Mouse (Mus musculus) thymus, postnatal 14 days (tissue): ENCODE results near the gene Ippk.

Experiments
- DNase-seq: peaks from one replicate; pipeline ENCODE4 v3.0.0; 2021

Ippk gene

DNA sequence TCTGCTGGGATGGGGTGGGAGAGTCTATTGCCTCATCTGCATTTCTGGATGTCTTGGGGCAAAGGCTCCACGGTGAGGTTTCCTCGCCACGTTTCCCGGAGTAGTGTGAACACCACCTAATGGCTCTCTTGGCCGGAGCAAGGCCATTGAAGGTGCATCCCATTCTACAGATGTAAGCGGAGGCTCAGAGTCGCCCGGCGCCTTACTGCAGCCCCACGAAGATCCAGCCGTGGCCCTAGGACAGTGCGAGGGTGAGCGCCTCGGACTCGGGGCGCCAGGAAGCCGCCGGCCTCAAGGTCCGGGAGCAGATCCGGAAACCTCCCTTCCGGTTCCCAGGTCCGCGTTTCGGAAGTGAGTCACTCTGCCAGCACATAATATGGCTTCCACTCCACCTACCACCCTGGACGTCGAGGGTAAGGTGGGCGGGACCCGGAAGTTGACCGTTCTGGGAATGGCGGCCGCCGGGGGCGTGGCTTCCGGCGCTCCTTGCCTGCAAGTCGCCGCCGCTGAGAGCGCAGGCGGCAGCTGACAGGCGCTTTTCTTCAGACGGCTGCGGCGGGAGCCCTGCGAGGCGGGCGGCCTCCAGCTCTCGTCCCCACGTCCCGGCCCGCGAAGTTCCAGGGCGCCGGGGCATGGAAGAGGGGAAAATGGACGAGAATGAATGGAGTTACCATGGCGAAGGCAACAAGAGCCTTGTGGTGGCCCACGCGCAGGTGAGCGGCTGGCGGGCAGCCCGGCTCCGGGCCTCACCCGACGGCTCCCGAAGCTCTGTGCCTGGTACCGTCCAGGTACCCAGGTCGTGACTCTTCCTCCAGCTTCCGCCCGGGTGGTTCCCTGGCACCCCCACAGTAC is at the start of gene Ippk:
Gene Ippk, plus strand, starts transcription at position 496 of the 852 bp plus-strand sequence.
- DNase-seq, result peak; percentile 99

DNA sequence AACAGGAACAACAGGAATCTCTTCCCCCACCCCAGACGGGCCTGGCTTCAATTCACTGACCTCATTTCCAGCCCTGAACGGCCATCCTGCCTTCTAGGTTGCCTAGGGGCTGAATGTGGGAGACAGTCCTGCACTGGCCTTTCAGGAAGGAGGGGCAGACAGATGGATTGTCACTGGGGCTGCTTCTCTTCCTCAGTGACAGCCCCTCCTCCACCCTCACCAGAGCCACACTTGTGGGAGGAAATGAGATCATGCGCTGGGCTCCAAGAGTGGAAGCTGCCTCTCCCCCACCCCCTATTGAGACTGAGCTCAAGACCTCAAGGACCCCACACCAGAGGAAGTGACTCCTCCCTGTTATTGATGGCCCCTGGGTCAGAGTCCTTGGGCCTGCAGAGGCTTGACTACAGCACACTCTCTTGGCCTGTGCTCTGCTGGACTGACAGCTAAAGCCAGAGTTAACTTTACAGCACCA is 49.6 kb upstream of the Ippk start:
- DNase-seq, result peak; percentile 78

DNA sequence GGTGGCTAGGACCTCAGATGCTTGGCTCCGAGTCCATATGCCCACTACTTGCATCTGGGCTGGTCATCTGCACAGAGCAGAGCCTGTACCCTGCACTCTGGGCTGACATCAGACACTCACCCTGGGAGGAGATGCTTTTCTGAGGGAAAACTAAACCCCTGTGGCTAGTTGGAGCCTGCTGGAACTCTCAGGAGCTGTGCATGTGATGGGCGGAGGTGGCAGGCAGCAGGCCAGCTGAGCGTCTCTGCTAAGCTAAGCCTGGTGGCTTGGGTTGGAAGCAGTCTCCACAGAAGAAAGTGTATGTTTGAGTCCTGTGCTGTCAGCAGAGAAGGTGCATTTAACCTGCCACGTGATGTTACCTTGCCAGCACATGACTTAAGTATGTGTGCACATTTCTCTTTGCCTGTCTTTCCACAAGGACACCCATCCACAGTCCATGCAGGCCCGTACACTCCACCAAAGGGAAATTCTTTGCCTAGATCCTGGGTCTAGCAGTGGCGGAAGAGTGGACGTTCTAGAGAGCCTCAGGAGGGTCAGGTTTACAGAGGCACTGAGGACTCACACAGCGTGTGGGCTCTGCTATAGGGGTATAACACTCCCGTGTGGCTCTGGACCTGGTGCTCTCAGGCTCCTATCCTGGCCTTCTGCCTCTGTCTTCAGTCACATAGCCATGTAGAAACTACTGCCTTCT is 48.5 kb upstream of the Ippk start:
- no peak for DNase-seq

DNA sequence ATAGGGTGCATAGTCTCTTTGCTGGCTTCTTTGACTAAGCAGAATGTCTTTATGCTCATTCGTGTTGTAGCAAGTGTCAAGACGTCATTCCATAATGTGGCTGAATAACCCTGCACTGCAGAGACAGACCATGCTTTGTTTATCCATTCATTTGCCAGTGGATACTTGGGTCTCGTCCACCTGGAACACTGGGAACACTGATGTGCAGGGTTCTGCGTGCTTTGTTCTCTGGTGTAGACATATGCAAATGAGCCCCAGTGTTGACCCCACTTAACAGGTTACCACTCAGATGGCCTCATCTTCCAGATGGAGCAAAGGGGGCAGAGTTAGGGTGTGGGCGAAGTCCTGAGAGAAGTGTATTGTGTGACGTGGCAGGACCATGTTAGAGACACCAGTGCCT is 46.7 kb upstream of the Ippk start:
- DNase-seq, result no peak

DNA sequence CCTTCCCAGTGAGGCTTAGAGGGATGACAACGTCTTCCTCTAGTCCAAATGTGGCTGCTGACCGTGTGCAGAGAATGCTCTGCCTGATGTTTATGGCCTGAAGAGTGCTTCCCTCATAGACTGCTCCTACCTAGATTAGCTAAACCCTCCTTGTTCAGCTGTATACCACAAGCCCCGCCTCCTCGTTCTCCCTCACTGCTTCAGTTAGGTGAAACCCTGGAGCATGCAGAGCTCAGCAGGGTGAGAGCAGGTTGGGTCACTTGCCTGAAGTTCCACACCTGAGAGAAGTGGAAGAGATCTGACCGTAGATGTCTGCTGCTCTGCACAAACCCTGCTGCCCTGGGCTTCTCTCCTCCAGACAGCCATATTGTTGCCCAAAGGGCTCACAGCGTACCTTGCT is 46.3 kb upstream of the Ippk start:
- no peak for DNase-seq

DNA sequence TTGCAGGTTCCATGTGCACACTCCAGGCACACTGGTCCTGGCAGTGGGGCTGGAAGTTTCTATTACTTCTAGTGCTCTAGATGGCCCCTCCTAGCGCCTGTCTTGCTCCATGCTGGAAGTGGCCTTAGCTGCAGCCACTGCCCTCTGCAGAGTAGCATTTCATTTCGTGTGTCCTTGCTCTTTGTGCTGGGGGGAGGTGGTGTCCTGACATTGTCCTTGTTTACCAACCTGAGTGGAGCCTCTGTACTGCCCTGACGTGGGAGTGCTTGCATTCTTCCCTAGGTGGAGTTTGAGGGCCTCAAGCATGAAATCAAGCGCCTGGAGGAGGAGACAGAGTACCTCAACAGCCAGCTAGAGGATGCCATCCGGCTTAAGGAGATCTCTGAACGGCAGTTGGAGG is 43.4 kb upstream of the Ippk start:
- DNase-seq, result no peak

DNA sequence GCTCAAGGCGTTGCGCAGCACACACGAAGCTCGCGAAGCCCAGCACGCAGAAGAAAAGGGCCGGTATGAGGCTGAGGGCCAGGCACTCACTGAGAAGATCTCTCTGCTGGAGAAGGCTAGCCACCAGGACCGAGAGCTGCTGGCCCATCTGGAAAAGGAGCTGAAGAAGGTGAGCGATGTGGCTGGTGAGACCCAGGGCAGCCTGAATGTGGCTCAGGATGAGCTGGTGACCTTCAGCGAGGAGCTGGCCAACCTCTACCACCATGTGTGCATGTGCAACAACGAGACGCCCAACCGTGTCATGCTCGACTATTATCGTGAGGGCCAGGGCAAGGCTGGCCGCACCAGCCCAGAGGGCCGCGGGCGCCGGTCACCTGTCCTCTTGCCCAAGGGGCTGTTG is 41.7 kb upstream of the Ippk start:
- no peak for DNase-seq

DNA sequence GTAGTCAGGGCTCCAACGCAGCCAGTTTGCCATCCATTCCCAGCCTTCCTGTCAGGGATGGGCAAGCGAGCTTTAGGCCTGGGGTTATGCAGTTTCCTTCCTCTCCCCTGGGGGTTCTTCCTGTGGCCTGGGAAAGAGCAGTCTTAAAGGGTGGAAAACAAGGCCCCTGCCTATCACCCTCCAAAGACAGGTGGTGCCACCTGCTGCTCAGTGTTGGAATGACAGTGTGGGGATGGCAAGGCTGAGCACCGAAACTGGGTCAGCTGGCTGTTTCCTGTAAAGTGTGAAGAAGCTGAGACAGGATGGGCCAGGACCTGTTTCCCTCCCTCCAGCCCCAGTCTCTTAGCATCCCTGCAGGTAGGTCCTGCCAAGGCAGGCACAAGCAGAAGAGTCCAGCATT is 39.8 kb upstream of the Ippk start:
- DNase-seq, result peak; percentile 92

DNA sequence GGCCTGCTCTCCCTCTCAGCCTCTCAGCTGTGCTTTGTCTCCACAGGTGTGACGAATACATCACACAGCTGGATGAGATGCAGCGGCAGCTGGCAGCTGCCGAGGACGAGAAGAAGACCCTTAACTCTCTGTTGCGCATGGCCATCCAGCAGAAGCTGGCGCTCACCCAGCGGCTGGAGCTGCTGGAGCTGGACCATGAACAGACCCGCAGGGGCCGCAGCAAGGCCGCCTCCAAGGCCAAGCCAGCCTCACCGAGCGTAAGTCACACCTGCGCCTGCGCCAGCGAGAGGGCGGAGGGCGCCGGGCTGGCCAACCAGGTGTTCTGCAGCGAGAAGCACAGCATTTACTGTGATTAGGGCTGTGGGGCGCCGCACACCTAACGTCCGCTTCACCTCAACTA is 38.1 kb upstream of the Ippk start:
- DNase-seq, result no peak

DNA sequence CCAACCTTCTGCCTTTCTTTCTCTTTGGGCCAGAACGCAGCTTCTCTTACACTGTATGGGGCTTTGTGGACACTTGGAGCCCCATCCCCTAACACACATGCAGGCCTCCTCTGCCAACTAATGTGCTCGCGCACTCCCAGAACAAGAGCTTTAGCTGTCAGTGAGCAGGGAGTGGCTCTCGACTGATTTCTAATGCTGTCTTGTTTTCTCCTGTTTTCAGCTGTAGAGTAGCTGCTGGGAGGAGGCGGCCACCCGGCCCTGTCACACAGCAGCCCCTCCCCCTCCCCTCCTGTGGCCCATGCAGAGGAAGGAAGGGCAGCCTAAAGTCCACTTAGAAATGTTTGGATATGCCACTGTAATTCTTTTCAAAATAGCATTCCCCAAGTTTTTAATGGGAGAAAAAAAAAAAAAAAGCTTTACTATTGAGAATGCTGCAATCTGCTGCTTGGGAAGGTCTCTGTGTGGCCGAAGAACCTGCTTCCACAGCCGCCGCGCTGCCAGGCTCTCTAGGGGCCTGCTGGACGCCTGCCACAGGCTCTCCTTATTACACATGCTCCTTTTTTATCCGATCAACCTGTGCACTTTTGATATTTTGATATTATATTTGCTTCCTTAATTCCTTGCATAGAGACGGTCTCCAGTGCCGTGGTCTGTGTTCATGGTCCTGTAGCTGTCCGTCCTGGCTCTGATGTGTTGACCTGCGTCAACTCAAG is 36.1 kb upstream of the Ippk start:
- no peak for DNase-seq

DNA sequence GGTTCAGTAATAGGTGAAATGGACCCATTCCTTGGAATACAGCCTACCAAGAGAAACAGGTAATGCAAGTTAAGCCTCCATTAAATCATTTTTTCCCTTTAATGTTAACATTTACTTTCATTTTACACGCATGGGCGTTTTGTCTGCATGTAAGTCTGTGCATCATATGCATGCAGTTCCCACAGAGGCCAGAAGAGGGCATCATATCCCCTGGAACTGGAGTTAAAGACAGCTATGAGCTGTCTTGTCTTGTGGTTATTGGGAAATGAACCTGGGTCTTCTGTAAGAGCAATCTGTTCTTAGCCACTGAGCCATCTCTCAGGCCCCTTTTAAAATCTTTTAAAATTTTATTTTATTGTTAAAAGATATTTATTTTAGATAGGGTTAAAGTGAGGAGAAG is 29.7 kb upstream of the Ippk start:
- DNase-seq, result peak; percentile 28

DNA sequence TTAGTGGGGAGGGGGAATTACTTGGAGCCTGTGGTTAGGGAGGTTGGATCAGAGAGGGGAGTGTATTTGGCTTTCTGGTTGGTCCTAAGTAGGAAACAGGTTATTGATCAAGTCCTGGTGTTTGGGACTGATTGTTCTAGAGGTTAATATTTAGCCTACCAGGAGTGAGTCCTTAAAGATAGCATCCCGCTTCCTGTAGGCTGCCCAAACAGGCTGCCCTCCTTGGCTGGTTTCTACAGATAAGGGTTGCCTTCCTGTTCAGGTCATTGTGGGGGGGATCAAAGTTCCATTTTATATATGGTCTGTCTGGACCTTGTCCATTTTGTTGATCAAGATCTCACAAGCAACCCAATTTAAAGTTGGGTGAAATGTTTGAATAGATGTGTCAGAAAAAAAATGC is 27.5 kb upstream of the Ippk start:
- DNase-seq, result no peak

DNA sequence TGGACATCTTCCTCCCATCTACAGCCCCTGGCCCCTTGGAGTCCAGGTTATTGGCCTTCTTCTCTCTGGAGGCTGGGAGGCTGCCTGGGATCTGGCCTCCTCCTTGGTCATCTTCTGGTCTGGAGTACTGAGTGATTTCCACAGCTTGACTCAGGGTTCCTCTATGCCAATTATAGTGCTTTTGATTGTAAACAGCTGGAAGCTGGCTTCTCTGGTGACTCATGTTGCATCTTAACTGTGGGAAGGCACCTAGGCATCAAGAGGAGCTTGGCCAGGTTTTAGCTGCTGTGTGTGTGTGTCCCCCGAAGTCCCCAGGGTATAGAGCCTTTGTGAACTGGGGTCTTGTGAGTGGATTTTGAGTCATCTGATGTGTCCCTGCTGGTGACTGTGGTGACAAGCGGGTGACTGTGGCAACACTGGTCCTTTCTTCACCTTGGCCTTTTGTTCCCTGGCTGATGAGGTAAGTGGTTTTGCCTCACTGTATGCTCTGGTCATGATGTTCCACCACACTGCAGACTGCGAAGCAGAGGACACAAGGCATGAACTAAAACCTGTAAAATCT is 26.1 kb upstream of the Ippk start:
- no peak for DNase-seq

DNA sequence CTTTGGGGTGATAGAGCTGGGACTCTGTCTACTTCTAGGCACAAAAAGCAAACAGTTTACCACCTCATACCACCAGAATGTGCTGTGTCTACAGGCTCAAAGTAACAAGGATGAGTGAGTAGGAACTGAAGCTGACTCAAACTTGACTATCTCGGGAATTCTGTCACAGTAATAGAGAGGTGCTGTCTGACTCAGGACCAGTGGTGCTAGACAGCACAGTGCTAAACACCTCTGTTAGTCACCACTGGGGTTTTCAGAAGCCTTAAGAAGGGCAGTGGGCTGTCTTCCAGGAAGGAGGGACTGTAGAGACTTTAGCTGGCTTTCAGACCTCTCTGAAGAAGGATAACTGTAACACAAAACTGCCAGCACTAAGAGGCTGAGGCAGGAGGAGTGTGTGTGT is 24.3 kb upstream of the Ippk start:
- DNase-seq, result no peak

DNA sequence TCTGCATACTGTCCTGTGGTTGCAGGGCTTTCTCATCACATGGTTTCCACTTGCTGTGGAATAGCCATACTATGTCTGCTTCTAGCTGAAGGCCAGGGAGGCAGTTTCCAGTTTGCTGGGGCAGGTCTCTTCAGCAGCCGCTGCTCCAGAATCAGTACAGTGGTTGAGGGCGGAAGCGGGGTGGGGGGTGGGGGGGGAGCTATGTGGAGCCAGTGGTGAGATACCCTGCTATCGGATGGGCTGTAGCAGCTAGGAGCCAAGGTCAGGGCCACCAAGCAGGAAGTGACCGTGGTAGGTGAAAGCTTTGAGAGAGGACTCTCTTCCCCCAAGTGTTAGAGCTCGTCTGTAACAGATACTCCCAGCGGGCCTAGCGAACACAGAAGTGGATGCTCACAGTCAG is 22.9 kb upstream of the Ippk start:
- DNase-seq, result no peak

DNA sequence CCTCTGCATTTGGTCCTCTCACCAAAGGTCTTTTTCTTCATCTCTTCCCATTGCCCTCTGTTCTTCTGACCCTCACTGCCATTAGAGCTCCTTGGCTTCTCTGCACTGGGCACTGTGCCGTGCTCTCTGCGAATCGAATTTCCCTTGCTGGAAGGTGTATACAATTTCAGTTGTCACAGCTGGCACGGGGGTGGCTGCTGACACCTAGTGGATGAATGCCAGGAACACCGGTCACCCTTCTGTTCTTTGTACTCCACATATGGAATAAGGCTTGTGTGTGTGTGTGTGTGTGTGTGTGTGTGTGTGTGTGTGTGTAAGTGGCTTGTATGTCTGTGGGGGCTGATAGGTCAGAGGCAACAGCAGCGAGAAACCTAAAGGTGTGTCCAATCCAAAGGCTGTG is 20.9 kb upstream of the Ippk start:
- no peak for DNase-seq

DNA sequence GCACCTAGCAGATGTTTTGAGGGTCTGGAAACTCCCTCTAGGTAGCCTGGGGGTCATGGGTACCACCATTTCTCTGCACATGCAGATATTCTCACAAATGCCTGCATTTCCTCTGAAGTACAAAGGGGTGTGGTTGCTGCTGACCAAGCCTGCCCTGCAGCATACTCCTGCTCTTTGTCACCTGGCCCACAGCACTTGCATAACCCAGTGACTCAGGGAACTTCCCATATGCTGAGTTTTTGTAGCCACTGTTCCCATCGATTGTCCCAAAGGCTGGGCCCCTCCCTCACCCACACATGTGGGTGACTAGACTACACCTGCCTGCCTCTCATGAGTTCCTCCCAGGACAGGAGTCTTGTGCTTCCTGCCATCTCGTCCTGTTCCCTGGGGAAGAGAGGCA is 18.4 kb upstream of the Ippk start:
- no peak for DNase-seq

DNA sequence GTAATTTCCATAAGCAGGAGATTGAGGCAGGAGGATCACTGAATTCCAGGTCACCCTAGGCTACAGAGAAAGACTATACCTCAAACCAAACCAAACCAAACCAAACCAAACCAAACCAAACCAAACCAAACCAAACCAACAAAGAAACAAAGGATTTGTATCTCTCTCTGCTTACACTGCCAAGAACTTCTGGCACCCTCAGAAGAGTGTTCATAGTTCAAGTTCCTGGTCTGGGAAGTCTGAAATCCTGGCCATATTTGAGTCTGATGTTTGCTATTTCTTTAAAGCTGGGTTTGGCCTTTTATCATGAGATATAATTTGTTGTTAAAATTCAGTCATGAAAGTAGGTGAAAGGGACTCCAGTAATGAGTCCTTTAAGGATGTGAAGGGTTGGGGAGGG is 13.3 kb upstream of the Ippk start:
- DNase-seq, result no peak

DNA sequence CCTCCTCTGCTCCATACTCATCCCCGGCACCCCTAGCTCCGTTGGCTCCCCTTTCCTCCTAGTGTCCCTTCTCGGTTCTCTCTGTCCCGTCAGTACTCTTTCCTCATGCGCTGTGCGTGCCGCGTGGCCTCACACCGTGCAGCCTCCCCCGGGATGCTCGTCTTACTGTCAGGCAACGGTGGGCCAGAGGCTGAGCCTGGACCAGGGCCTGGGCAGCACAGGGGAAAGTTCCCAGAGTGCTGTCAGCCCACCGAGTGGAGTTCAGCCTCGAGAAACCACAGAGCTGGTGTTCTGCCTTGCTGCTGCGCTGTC is 513 bp downstream of the Ippk start:
- DNase-seq, result no peak

DNA sequence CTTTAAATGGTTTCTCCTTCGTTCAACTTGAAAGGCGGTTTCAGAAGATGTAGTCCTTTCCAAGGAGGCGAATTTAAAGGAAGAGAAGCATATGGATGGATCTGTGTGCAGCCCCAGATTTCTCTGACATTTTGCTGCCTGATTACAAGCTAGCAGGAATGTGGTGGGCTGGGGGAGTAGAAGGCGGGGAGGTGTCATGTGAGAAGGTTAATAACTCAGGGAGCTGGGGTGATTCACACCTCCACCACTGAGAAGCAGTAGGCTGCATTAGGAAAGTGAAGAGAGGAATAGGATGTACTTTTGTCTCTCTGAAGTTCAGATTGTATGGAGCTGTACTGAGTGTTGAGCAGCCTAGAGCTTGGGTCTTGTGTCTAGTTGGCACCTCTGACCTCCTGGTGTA is 910 bp downstream of the Ippk start:
- DNase-seq, result no peak

DNA sequence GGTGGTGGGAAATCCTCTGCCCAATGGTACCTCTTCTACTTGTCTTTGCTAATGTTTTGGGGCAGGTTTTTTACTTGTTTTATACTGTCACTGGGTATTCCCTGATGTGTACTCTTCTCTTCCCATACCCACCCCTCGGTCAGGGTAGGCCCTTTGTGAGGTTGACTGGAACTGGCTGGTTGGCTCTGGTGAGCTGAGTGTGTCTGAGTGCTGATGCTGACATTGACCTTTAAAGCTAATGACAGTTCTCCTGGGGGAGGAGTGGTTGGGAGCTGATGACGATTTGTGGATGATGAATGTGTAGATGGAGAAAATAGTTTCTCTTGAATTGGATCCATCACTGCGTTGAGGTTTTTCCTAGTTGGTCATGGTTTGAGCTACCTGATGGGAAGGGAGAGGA is 5.7 kb downstream of the Ippk start:
- no peak for DNase-seq

DNA sequence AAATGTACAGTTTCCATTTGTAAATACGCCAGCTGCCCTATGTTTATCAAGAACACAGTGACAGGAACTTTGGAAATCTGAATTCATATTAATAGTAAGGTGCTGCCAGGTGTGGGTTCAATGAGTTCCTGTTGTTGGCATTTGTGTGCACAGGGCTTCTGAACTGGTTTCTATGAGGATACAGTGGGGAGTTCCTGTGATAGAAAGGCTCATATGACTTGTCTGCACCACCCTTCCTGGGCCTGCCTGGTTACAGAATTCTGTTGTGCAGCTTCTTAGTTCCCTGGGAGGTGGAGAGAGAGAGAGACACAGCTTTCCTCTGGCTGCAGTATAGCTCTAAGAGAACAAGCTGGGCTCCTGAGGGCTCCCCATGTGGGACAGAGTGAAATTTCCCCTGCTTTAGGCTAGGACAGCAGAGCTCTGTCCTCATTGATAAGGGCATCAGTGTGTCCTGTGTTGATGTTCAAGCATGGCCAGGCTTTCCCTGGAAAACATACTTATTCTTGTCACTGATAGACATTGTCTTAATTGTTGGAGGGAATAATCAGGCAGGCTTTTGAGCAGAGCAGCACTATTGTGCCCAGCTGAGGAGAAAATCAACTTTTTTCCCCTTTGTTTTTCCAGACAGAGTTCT is 7.1 kb downstream of the Ippk start:
- DNase-seq, result no peak

DNA sequence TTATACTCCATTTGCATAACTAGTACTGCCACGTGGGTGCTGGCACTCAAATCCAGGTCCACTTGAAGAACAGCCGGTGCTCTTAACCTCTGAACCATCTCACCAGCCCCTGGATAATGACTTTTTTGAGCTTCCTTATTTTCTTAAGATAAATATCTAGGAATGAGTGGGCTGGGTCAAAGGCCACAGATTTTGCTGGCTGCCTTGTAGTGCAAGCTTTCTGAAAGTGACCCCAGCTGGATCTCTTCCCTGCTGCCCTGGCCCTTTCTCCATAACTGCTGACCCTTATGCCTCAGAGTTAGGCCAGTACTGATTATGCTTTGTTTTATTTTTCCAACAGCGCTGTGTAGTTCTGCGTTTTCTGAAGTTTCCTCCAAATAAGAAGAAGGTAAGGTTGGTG is 9.5 kb downstream of the Ippk start:
- DNase-seq, result no peak
